20 mouse cellular contexts compared by ENCODE assay signal in genomic region chr13:93924735-93925432, GRCm38 (mm10).
DNase-seq lines count a peak whose midpoint lies in the region; ATAC-seq and TF ChIP-seq lines count a peak whose summit lies in the region.
"Had no signal": no experiment of that assay in that cellular context is flagged by ENCODE, and none has a peak within 500 bp of the region (broad histone marks: within the 10 kb centered on the region; RNA-seq: fewer than 3 reads in every experiment).

No protein-coding gene starts in this region.

- H3K9ac ChIP-seq in heart, embryonic 13.5 days = peak overlapping the region; percentile 59; the same call in 1 of the 2 replicates
- H3K9ac ChIP-seq in lung, embryonic 15.5 days = no peak overlapping the region
- H3K9ac ChIP-seq in limb, embryonic 14.5 days (ENCODE audit: low read depth, low read length, severe bottlenecking) = no peak overlapping the region
- H3K9ac ChIP-seq: forebrain, embryonic 13.5 days; intestine, embryonic 15.5 days; midbrain, embryonic 12.5 days; stomach, embryonic 15.5 days had no signal

- no peaks in the 10 kb centered on the region for H3K36me3 ChIP-seq in heart, embryonic 13.5 days
- H3K36me3 ChIP-seq in lung, embryonic 15.5 days = no peaks in the 10 kb centered on the region
- H3K36me3 ChIP-seq in embryonic facial prominence, embryonic 10.5 days (replicated peaks) = no peaks in the 10 kb centered on the region
- H3K36me3 ChIP-seq in limb, embryonic 14.5 days (ENCODE audit: control insufficient read depth, insufficient read depth, low read length) = no peaks in the 10 kb centered on the region
- H3K36me3 ChIP-seq: intestine, embryonic 15.5 days; midbrain, embryonic 12.5 days; stomach, embryonic 15.5 days had no signal

- H3K4me3 ChIP-seq in heart, embryonic 13.5 days = no peak overlapping the region
- no peak overlapping the region for H3K4me3 ChIP-seq in lung, embryonic 15.5 days
- H3K4me3 ChIP-seq in embryonic facial prominence, embryonic 10.5 days = no peak overlapping the region
- H3K4me3 ChIP-seq in limb, embryonic 14.5 days (replicated peaks; ENCODE audit: low read length) = no peak overlapping the region
- H3K4me3 ChIP-seq: forebrain, embryonic 13.5 days; intestine, embryonic 15.5 days; midbrain, embryonic 12.5 days; stomach, embryonic 15.5 days had no signal

- no peak overlapping the region for H3K27ac ChIP-seq in heart, embryonic 13.5 days (replicated peaks)
- peak overlapping the region; percentile 66 for H3K27ac ChIP-seq in lung, embryonic 15.5 days
- peak overlapping the region; percentile 48; the same call in 1 of the 2 replicates for H3K27ac ChIP-seq in embryonic facial prominence, embryonic 10.5 days (replicated peaks)
- H3K27ac ChIP-seq in limb, embryonic 14.5 days (replicated peaks; ENCODE audit: low read depth, low read length) = 0 out of 2 replicates have a peak overlapping the region, but pooled peaks have one; percentile 39
- H3K27ac ChIP-seq: forebrain, embryonic 13.5 days; intestine, embryonic 15.5 days; midbrain, embryonic 12.5 days; stomach, embryonic 15.5 days had no signal

- no peak overlapping the region for H3K4me2 ChIP-seq in heart, embryonic 13.5 days
- no peak overlapping the region for H3K4me2 ChIP-seq in lung, embryonic 15.5 days
- H3K4me2 ChIP-seq in limb, embryonic 14.5 days (replicated peaks; ENCODE audit: low read depth, low read length, severe bottlenecking) = no peak overlapping the region
- H3K4me2 ChIP-seq: forebrain, embryonic 13.5 days; intestine, embryonic 15.5 days; midbrain, embryonic 12.5 days; stomach, embryonic 15.5 days had no signal

- H3K9me3 ChIP-seq in heart, embryonic 13.5 days = no peaks in the 10 kb centered on the region
- H3K9me3 ChIP-seq in lung, embryonic 15.5 days = no peaks in the 10 kb centered on the region
- no peaks in the 10 kb centered on the region for H3K9me3 ChIP-seq in embryonic facial prominence, embryonic 10.5 days
- no peaks in the 10 kb centered on the region for H3K9me3 ChIP-seq in limb, embryonic 14.5 days (ENCODE audit: control insufficient read depth, low read length)
- H3K9me3 ChIP-seq: forebrain, embryonic 13.5 days; intestine, embryonic 15.5 days; midbrain, embryonic 12.5 days; stomach, embryonic 15.5 days had no signal

- no peak for TF ChIP-seq POLR2A in limb, embryonic 14.5 days (IDR thresholded peaks at IDR 0.05; ENCODE audit: borderline replicate concordance, extremely low read depth, insufficient read depth, insufficient read length)

- 75% methylated on average over 9 of the region's 9 CpGs for WGBS in heart, embryonic 13.5 days
- 60% methylated on average over 9 of the region's 9 CpGs for WGBS in lung, embryonic 15.5 days
- 76% methylated on average over 9 of the region's 9 CpGs for WGBS in embryonic facial prominence, embryonic 10.5 days
- 61% methylated on average over 9 of the region's 9 CpGs for WGBS in limb, embryonic 14.5 days

- ATAC-seq in heart, embryonic 13.5 days (ENCODE audit: extremely low read depth, insufficient number of reproducible peaks, low FRiP score, low TSS enrichment) = no peak
- peak; percentile 24; the same call in 1 of the 2 replicates for ATAC-seq in lung, embryonic 15.5 days (ENCODE audit: borderline replicate concordance, extremely low read depth, low FRiP score, low TSS enrichment)
- no peak for ATAC-seq in limb, embryonic 14.5 days (ENCODE audit: low FRiP score, low read depth)
- ATAC-seq: forebrain, embryonic 13.5 days; intestine, embryonic 15.5 days; lung, postnatal 0 days had no signal

- H3K27me3 ChIP-seq in heart, embryonic 13.5 days (replicated peaks) = no peaks in the 10 kb centered on the region
- no peaks in the 10 kb centered on the region for H3K27me3 ChIP-seq in lung, embryonic 15.5 days
- H3K27me3 ChIP-seq in embryonic facial prominence, embryonic 10.5 days (replicated peaks; ENCODE audit: low read depth, poor library complexity, severe bottlenecking) = no peaks in the 10 kb centered on the region; the same call in 1 of the 2 replicates
- no peaks in the 10 kb centered on the region for H3K27me3 ChIP-seq in limb, embryonic 14.5 days (ENCODE audit: control insufficient read depth, insufficient read depth, low read length)
- H3K27me3 ChIP-seq: forebrain, embryonic 13.5 days; intestine, embryonic 15.5 days; stomach, embryonic 15.5 days had no signal

- peaks cover 52% of the 10 kb centered on the region for H3K4me1 ChIP-seq in heart, embryonic 13.5 days
- peaks cover 60% of the 10 kb centered on the region for H3K4me1 ChIP-seq in lung, embryonic 15.5 days
- peaks cover 24% of the 10 kb centered on the region for H3K4me1 ChIP-seq in embryonic facial prominence, embryonic 10.5 days
- H3K4me1 ChIP-seq in limb, embryonic 14.5 days (ENCODE audit: control insufficient read depth, insufficient read depth, low read length) = peaks cover 23% of the 10 kb centered on the region
- H3K4me1 ChIP-seq: forebrain, embryonic 13.5 days; midbrain, embryonic 12.5 days had no signal

- no peak for DNase-seq in heart, adult 9 months (ENCODE audit: low spot score in 2 of 2)
- DNase-seq in lung, adult 18-20 months = no peak
- no peak for DNase-seq in embryonic facial prominence, embryonic 10.5 days (ENCODE audit: low spot score)
- no peak for DNase-seq in limb, embryonic 14.5 days (ENCODE audit: low spot score)
- no peak for DNase-seq in gastrocnemius, postnatal 10 days
- DNase-seq in layer of hippocampus, postnatal 14 days (ENCODE audit: low spot score in 2 of 2) = no peak
- DNase-seq: adrenal gland, postnatal 25 days; cerebellum, postnatal 14 days; gastrocnemius, postnatal 14 days; kidney, postnatal 4 days; liver; spleen, adult 18-20 months; thymus, postnatal 14 days had no signal
